Mouse (Mus musculus): Measurements from ENCODE around the gene Tyw3. TPM values are rescaled to one million over a fixed set of nuclear protein-coding genes. Genes with fewer than 3 reads are reported as not detected.

The Tyw3 gene
- polyA plus RNA-seq, 1 experiment: 2.9 TPM

DNA sequence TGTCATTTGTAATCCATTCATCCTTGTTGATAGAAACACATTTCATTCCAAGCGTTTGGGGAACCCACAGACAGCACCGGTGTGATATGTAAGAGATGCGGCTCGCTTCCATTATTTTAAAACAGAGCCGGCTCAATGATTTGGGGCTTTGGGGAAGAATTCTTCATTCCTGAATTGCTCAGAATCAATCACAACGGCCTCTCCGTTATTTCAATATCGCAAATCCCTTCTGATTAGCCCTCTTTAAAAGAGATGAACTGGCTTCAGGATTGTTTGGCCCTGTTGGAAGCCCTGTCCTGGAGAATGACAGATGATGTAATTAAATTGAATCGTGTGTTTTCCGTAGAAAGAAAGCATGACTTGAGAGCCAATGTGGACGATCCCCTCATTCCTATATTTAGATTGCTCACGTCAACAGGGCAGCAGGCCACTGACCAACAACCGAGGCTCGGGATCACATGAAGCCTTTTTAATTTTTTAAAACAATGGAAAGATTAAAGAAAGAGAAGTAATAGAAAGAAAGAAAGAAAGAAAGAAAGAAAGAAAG, 26.8 kb downstream of the Tyw3 start:
- H3K36me3 ChIP-seq (ENCODE audit: control insufficient read depth, insufficient read depth, low read length): no peaks in the 10 kb centered on the region
- no peak overlapping the region for H3K4me3 ChIP-seq (ENCODE audit: control insufficient read depth, low read depth, low read length)
- TF ChIP-seq POLR2A (IDR thresholded peaks at IDR 0.05; ENCODE audit: control insufficient read depth, low read depth, low read length) (no peak), CTCF (IDR thresholded peaks at IDR 0.05; ENCODE audit: control insufficient read depth, insufficient read depth, insufficient replicate concordance, low read depth, low read length) (no peak)
- no peaks in the 10 kb centered on the region for H3K4me1 ChIP-seq (ENCODE audit: control insufficient read depth, insufficient read depth, low read length)
- H3K27me3 ChIP-seq (ENCODE audit: control insufficient read depth, insufficient read depth, low read length): no peaks in the 10 kb centered on the region
- no peak overlapping the region for H3K27ac ChIP-seq (ENCODE audit: control insufficient read depth, insufficient read depth, low read depth, low read length)

DNA sequence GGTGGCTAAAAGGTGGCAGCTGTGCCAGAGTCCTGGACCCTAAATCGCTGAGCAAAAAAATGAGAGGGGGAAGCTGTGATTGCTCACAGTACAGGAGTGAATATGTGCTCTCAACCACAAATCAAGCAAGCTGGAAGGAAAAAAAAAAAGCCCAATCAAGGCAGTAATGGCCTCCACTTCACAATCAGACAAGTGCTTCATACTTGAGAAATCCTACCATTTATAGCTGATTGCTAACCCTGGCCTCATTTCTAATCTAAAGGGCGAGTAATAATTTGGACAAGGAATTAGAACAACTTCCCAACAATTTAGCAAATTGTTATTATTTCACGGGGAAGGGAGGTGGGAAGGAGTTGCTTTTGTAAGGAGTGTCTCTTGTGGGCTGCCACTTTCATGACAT, 31.5 kb downstream of the Tyw3 start:
- Histone ChIP-seq H3K36me3 (ENCODE audit: control insufficient read depth, insufficient read depth, low read length) (no peaks in the 10 kb centered on the region), H3K4me1 (ENCODE audit: control insufficient read depth, insufficient read depth, low read length) (no peaks in the 10 kb centered on the region), H3K27me3 (ENCODE audit: control insufficient read depth, insufficient read depth, low read length) (no peaks in the 10 kb centered on the region), H3K27ac (ENCODE audit: control insufficient read depth, insufficient read depth, low read depth, low read length) (no peak overlapping the region), H3K4me3 (ENCODE audit: control insufficient read depth, low read depth, low read length) (no peak overlapping the region)
- TF ChIP-seq POLR2A (IDR thresholded peaks at IDR 0.05; ENCODE audit: control insufficient read depth, low read depth, low read length) (no peak), CTCF (IDR thresholded peaks at IDR 0.05; ENCODE audit: control insufficient read depth, insufficient read depth, insufficient replicate concordance, low read depth, low read length) (no peak)

GRCm38 (mm10) chr3:154562192-154562591, 34.7 kb downstream of the Tyw3 start:
- Histone ChIP-seq H3K4me3 (ENCODE audit: control insufficient read depth, low read depth, low read length) (no peak overlapping the region), H3K27ac (ENCODE audit: control insufficient read depth, insufficient read depth, low read depth, low read length) (no peak overlapping the region), H3K4me1 (ENCODE audit: control insufficient read depth, insufficient read depth, low read length) (no peaks in the 10 kb centered on the region), H3K36me3 (ENCODE audit: control insufficient read depth, insufficient read depth, low read length) (no peaks in the 10 kb centered on the region), H3K27me3 (ENCODE audit: control insufficient read depth, insufficient read depth, low read length) (no peaks in the 10 kb centered on the region)
- TF ChIP-seq POLR2A (IDR thresholded peaks at IDR 0.05; ENCODE audit: control insufficient read depth, low read depth, low read length): no peak
- no peak for TF ChIP-seq CTCF (IDR thresholded peaks at IDR 0.05; ENCODE audit: control insufficient read depth, insufficient read depth, insufficient replicate concordance, low read depth, low read length)

- TF ChIP-seq POLR2A (IDR thresholded peaks at IDR 0.05; ENCODE audit: control insufficient read depth, low read depth, low read length): no peak
- no peak for TF ChIP-seq CTCF (IDR thresholded peaks at IDR 0.05; ENCODE audit: control insufficient read depth, insufficient read depth, insufficient replicate concordance, low read depth, low read length)
- H3K27ac ChIP-seq (ENCODE audit: control insufficient read depth, insufficient read depth, low read depth, low read length): no peak overlapping the region
- no peak overlapping the region for H3K4me3 ChIP-seq (ENCODE audit: control insufficient read depth, low read depth, low read length)
- H3K4me1 ChIP-seq (ENCODE audit: control insufficient read depth, insufficient read depth, low read length): no peaks in the 10 kb centered on the region
- no peaks in the 10 kb centered on the region for H3K36me3 ChIP-seq (ENCODE audit: control insufficient read depth, insufficient read depth, low read length)
- no peaks in the 10 kb centered on the region for H3K27me3 ChIP-seq (ENCODE audit: control insufficient read depth, insufficient read depth, low read length)
Measured at GRCm38 (mm10) chr3:154551035-154551411, 45.9 kb downstream of the Tyw3 start.

DNA sequence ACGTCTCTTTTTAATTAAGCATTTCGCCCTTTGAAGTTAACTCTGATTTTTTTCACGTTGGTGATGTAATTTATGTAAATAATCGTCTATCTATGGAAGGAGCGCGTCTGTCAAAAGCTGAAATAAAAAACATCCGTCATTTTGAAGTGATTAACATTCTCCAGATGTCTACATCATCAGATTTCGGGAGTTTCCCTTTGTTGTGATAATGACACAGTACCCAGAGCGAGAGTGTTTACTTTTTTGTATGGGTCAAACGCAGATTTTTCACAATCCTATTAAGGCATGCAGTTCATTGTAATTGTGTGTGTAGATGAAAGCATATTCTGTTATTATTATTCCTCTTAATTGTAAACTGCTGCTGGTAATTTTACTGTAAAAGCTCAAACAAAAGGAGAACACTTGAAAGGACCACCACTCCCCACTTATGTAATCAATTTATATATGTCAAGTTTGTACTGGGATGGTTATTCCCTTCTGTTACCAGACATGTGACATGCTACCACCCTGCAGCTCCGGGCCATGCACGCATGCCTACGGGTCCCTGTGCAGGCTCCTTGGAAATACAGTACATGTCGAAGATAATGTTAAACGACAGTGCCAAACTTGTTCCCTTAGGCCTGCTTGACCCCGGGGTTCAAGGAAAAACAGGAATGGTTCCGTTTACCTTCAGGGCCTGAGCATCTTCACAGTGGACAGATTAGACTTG, 46.4 kb downstream of the Tyw3 start:
- TF ChIP-seq CTCF (IDR thresholded peaks at IDR 0.05; ENCODE audit: control insufficient read depth, insufficient read depth, insufficient replicate concordance, low read depth, low read length): no peak
- Histone ChIP-seq H3K4me3 (ENCODE audit: control insufficient read depth, low read depth, low read length) (no peak overlapping the region), H3K27ac (ENCODE audit: control insufficient read depth, insufficient read depth, low read depth, low read length) (no peak overlapping the region), H3K36me3 (ENCODE audit: control insufficient read depth, insufficient read depth, low read length) (no peaks in the 10 kb centered on the region), H3K4me1 (ENCODE audit: control insufficient read depth, insufficient read depth, low read length) (no peaks in the 10 kb centered on the region), H3K27me3 (ENCODE audit: control insufficient read depth, insufficient read depth, low read length) (no peaks in the 10 kb centered on the region)

DNA sequence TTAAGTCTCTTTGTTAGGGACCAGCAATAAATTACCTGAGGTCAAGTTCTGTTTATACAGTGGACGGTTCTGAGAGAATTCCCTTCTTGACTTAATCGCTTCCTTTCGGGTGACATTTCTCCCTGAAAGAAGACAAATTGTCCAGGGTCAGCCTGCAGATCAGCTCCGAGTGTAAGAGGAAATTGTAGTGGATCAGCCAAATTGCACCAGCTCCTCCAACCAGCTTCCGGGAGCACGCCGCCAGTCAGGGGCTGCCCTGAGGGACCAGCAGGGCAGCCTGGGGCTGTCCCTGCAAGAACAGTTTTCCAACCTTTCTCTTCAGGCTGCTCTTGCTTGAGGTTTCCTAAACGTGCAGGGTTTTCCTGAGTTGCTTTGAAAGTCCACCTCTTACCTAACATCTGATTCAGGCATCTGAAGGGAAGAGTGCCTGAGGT, 48.0 kb downstream of the Tyw3 start:
- no peak overlapping the region for H3K4me3 ChIP-seq (ENCODE audit: control insufficient read depth, low read depth, low read length)
- H3K36me3 ChIP-seq (ENCODE audit: control insufficient read depth, insufficient read depth, low read length): no peaks in the 10 kb centered on the region
- no peak for TF ChIP-seq CTCF (IDR thresholded peaks at IDR 0.05; ENCODE audit: control insufficient read depth, insufficient read depth, insufficient replicate concordance, low read depth, low read length)
- H3K27me3 ChIP-seq (ENCODE audit: control insufficient read depth, insufficient read depth, low read length): no peaks in the 10 kb centered on the region
- H3K4me1 ChIP-seq (ENCODE audit: control insufficient read depth, insufficient read depth, low read length): no peaks in the 10 kb centered on the region
- no peak overlapping the region for H3K27ac ChIP-seq (ENCODE audit: control insufficient read depth, insufficient read depth, low read depth, low read length)

DNA sequence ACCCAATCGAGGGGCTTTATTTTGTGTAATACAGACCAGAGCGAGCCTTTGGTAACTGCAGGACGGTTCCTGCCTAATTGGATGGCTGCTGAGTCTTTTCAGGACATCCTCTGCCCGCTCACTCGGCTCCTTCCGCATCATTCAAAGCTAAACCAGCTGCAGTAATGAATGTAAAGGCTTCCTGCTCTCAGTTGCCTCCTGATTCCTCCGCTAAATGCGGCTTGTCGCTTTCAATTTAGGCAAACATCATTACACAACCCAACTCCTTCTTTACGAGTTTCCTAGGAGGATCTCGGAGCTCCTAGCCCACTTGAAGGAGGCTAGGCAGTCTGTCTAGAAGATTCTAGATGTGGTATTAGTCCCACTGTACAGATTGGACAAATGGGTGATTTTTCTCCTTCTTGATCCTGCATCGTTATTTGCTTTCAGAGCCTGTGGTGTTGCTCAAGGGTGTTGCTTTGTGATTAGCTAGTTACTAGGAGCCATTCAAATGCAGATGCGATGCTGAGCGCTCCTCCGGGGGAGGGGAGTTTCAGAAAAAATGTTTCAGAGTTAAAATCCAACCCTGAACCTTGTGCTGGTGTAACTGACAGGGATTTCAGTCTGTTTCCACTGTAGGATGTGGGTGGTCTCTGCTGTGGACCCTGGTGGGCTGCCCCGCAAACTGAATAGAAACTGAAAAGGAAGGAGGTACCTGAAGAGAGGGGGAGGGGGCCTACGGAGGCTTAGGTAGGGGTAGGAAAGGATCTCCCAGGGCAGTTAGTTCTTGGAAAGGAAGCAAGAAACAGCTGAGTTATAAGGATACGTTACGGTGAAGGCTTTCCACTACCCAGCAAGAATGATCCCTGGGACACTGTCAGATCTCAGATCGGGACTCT, 49.1 kb downstream of the Tyw3 start:
- Histone ChIP-seq H3K27ac (ENCODE audit: control insufficient read depth, insufficient read depth, low read depth, low read length) (no peak overlapping the region), H3K36me3 (ENCODE audit: control insufficient read depth, insufficient read depth, low read length) (no peaks in the 10 kb centered on the region), H3K4me1 (ENCODE audit: control insufficient read depth, insufficient read depth, low read length) (no peaks in the 10 kb centered on the region), H3K4me3 (ENCODE audit: control insufficient read depth, low read depth, low read length) (no peak overlapping the region), H3K27me3 (ENCODE audit: control insufficient read depth, insufficient read depth, low read length) (no peaks in the 10 kb centered on the region)
- TF ChIP-seq POLR2A (IDR thresholded peaks at IDR 0.05; ENCODE audit: control insufficient read depth, low read depth, low read length) (no peak), CTCF (IDR thresholded peaks at IDR 0.05; ENCODE audit: control insufficient read depth, insufficient read depth, insufficient replicate concordance, low read depth, low read length) (no peak)
